Mouse (Mus musculus) intestine, postnatal 0 days (tissue): Measurements from ENCODE around the gene Rabl3. TPM values are rescaled to one million over a fixed set of nuclear protein-coding genes. Genes with fewer than 3 reads are reported as not detected.

Source experiments
- ATAC-seq: fragments of 200-750 bp; cut with Nextera tagmentation; 2 replicates; pipeline ENCODE4 v1.8.0; 2017; ENCODE audit warnings: mild to moderate bottlenecking, moderate TSS enrichment, moderate library complexity
- H3K27ac ChIP-seq: fragments of 300-500 bp; sonication (generic); 2 replicates; pipeline ENCODE4 v1.5.1; 2014; ENCODE audit warnings: mild to moderate bottlenecking, low read depth, low read length, moderate library complexity
- H3K27me3 ChIP-seq: fragments of 300-500 bp; sonication (generic); replicated peaks from 2 replicates; pipeline ENCODE4 v1.6.1; 2014; ENCODE audit warnings: low read length, mixed read lengths; ENCODE audit not compliant: control insufficient read depth, insufficient read depth
- H3K36me3 ChIP-seq: fragments of 300-500 bp; sonication (generic); 2 replicates; pipeline ENCODE4 v1.6.1; 2014; ENCODE audit warnings: mild to moderate bottlenecking, moderate library complexity; ENCODE audit not compliant: control insufficient read depth, insufficient read depth
- H3K4me1 ChIP-seq: fragments of 300-500 bp; sonication (generic); replicated peaks from 2 replicates; pipeline ENCODE4 v1.6.1; 2014; ENCODE audit warnings: antibody characterized with exemption, low read length, mixed read lengths; ENCODE audit not compliant: control insufficient read depth, insufficient read depth
- H3K4me2 ChIP-seq: fragments of 300-500 bp; sonication (generic); replicated peaks from 2 replicates; pipeline ENCODE4 v1.6.1; 2014; ENCODE audit warnings: low read depth, mild to moderate bottlenecking, moderate library complexity
- H3K4me3 ChIP-seq: fragments of 300-500 bp; sonication (generic); 2 replicates; pipeline ENCODE4 v1.5.1; 2014; ENCODE audit warnings: low read depth, low read length
- H3K9ac ChIP-seq: fragments of 300-500 bp; sonication (generic); 2 replicates; pipeline ENCODE4 v1.6.1; 2014; ENCODE audit warnings: mild to moderate bottlenecking, low read depth, low read length
- H3K9me3 ChIP-seq: fragments of 300-500 bp; sonication (generic); 2 replicates; pipeline ENCODE4 v1.6.1; 2016; ENCODE audit warnings: mixed run types; ENCODE audit not compliant: control insufficient read depth
- CTCF ChIP-seq: sonication (generic); IDR thresholded peaks from 2 replicates; pipeline ENCODE4 v1.5.1; 2016; ENCODE audit warnings: low read depth, mild to moderate bottlenecking, control low read depth, antibody characterized with exemption, moderate library complexity
- WGBS: fragments of 180-500 bp; shearing (Covaris S2); extraction: QIAGEN DNeasy Blood & Tissue Kit; methylation state at CpG from one replicate; pipeline ENCODE4 v1.1.7; 2014; 5-methylcytosine and 5-hydroxymethylcytosine counted together
- polyA plus RNA-seq: library from polyadenylated mRNA; unstranded; fragments of >200 nt; fragmentation: Nextera tagmentation; extraction: Ambion mirVana; gene quantifications from 2 replicates; pipeline ENCODE4 v1.2.1, GENCODE M21; 2015

Rabl3 gene
- polyA plus RNA-seq, 1 experiment from 2014 or later = 25.6 TPM

DNA sequence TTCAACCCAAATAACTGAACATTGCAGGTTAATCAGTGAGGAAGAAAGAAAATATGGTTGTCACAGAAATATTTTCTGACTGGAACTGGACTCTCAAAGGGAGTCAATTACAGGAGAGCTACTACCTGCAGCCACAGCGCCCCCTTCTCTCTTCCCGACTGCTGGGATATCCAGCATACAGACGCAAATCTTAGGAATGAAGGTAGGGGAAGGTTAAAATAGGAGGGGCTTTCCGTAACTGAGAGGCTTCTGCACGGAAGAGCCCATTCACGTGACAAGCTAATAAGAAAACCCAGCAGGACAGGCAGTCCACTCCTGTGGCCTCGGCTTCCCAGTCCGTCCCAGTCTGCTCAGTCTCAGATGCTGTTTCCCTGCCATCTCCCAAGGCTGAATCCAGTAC is 25.0 kb upstream of the Rabl3 start:
- no peak for TF ChIP-seq CTCF
- Histone ChIP-seq H3K4me1 (no peaks in the 10 kb centered on the region), H3K9ac (no peak overlapping the region), H3K27ac (no peak overlapping the region), H3K4me2 (no peak overlapping the region), H3K27me3 (no peaks in the 10 kb centered on the region), H3K36me3 (peaks cover 22% of the 10 kb centered on the region), H3K9me3 (no peaks in the 10 kb centered on the region), H3K4me3 (no peak overlapping the region)
- ATAC-seq = no peak
- 85% methylated on average over 8 of the region's 8 CpGs for WGBS

DNA sequence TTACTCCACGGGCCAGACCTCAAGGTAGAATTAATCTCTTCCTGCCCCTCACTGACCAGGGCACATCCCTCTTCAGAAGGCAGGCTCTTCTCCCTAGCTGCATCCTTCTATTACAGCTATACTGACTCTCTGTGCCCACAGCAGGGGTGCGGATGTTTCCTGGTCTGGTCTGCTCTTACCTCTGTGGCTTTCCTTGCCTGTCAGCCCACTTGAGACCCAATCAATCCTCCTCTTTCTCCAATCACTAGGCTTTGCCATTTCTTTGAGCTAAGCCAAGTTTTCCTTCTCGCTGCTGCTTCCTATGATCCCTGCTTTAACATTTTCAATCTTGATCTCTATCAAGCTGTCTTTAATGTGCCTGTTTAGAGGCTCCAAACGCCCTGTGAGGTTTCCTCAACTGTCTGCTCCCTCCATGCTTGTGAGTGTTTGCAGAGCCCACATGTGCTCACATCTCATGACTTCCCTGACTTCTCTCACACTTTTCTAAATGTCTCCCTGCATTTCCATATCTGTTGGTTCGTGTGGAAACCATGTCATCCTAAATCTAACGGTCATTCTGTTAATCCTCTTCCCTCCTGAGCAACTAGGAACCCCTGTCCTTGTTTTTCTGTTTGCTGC is 23.2 kb upstream of the Rabl3 start:
- 85% methylated on average over 6 of the region's 6 CpGs for WGBS
- no peak overlapping the region for H3K27ac ChIP-seq
- no peak for ATAC-seq

DNA sequence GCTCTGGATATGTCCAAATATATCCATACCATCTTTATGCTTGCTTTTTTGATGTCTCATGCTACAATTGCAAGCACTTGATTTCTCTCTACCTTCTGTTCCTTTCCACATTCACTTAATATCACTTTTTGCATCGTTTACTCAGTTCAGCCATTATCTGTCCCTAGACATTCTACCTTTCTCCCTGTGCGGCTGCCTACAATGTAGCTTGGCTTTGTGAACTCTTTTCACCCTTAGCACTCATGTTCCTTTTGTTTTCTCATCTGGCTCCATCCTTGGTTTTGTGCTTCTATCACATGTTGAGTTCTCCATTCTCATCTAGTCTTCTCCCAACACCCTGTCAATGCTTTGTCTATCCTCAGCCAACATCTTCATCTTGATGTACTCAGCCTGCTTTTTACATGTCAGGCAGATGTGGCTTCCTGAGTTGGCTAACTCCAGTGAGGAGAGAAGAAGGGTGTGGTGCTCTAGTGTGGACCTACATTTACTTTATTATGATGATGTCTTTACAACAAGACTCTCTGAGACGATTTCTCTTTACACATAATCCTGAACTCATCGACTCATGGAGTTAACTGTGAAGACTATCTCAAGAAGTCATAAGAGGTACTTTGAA is 22.0 kb upstream of the Rabl3 start:
- Histone ChIP-seq H3K4me2 (no peak overlapping the region), H3K36me3 (peaks cover 27% of the 10 kb centered on the region), H3K4me1 (no peaks in the 10 kb centered on the region), H3K9me3 (no peaks in the 10 kb centered on the region), H3K27ac (no peak overlapping the region), H3K9ac (no peak overlapping the region), H3K27me3 (no peaks in the 10 kb centered on the region), H3K4me3 (no peak overlapping the region)
- TF ChIP-seq CTCF = no peak
- no peak for ATAC-seq
- 87% methylated on average over 4 of the region's 4 CpGs for WGBS

More for the DNA sequence above, 23.2 kb upstream of the Rabl3 start:
- H3K4me2 ChIP-seq = no peak overlapping the region
- no peaks in the 10 kb centered on the region for H3K27me3 ChIP-seq
- no peak for TF ChIP-seq CTCF
- no peak overlapping the region for H3K4me3 ChIP-seq
- no peaks in the 10 kb centered on the region for H3K4me1 ChIP-seq
- H3K9me3 ChIP-seq = no peaks in the 10 kb centered on the region
- peaks cover 25% of the 10 kb centered on the region for H3K36me3 ChIP-seq
- no peak overlapping the region for H3K9ac ChIP-seq

DNA sequence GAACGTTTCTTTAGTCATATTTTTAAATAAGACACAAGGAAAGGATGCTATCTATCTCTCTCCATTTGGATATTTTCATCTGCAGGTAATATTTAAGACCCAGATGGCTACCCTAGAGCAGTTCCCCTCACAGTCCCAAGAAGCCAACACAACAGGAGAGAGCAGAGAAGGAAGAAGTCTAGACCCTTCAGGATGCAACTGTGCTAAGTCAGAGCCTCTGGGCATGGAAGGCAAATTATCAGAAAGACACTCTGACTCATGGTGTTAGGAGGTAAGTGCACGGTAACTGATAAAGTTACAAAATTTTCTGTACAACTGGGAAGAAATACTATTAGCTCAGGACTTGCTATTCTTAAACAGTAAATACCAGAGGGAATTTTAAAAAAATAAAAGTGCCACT is 21.0 kb upstream of the Rabl3 start:
- Histone ChIP-seq H3K9ac (no peak overlapping the region), H3K4me3 (no peak overlapping the region), H3K36me3 (peaks cover 32% of the 10 kb centered on the region), H3K27me3 (no peaks in the 10 kb centered on the region), H3K4me1 (no peaks in the 10 kb centered on the region), H3K4me2 (no peak overlapping the region), H3K9me3 (no peaks in the 10 kb centered on the region), H3K27ac (no peak overlapping the region)
- WGBS = 78% methylated on average over 2 of the region's 2 CpGs
- no peak for ATAC-seq
- TF ChIP-seq CTCF = no peak

DNA sequence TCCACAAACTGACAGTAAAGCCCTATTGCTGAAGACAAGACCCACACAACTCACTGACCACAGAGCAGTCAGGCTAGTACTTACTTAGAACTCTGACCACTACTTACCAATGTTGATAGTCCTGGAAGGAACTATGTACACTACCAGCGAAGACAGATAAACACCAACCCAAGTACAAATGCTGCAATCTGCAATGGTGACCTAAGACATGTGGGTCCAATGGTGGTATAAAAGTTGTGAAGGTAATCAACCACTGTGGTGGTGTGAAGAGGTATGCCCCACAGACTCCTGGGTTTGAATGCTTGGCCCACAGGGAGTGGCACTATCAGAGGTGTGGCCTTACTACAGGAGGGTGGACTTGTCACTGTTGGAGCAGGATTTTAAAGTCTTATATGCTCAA is 20.0 kb upstream of the Rabl3 start:
- Histone ChIP-seq H3K4me2 (no peak overlapping the region), H3K9me3 (no peaks in the 10 kb centered on the region), H3K36me3 (peaks cover 38% of the 10 kb centered on the region), H3K4me3 (no peak overlapping the region), H3K27me3 (no peaks in the 10 kb centered on the region), H3K9ac (no peak overlapping the region), H3K4me1 (no peaks in the 10 kb centered on the region), H3K27ac (peak overlapping the region; percentile 7; the same call in 1 of the 2 replicates)
- 78% methylated on average over 1 of the region's 1 CpGs for WGBS
- ATAC-seq = no peak
- TF ChIP-seq CTCF = no peak

DNA sequence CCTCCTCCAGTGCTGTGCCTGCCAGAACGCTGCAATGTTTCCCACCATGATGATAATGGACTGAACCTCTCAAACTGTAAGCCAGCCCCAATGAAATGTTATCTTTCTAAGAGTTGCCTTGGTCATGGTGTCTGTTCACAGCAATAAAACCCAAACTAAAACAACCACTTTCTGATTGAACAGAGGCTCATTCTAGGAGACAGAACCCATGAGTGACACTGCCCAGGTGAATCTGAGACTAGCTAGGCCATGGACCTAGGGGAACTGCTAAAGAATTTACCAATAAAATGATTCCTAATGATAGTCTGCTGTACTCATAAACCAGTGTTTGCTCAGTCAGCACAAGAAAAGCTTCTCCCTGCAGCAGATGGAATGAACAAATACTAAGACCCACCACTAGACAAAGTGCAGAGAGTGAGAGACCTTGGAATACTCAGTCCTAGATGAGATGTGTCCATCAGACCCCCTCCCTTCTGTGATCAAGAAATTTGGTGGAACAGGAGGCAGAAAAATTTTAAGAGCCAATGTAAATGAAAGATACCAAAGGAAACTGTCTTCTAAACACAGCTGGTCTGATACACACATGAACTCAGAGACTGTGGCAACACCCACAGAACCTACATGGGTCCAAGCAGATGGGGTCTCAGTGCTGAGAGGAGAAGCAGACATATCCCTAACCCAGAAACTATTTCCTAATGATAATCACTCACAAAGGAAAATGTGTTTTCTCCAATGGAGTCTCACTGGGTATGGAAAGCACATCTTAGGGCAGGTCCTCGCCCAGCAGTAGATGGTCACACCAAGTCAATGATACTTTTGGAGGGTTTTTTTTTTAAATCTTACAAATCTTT is 19.3 kb upstream of the Rabl3 start:
- no peak for TF ChIP-seq CTCF
- 97% methylated on average over 2 of the region's 2 CpGs for WGBS
- peaks cover 38% of the 10 kb centered on the region for H3K36me3 ChIP-seq

More for the DNA sequence above, 19.3 kb upstream of the Rabl3 start:
- no peak overlapping the region for H3K9ac ChIP-seq
- H3K4me2 ChIP-seq = no peak overlapping the region
- no peaks in the 10 kb centered on the region for H3K9me3 ChIP-seq
- H3K27ac ChIP-seq = no peak overlapping the region
- no peaks in the 10 kb centered on the region for H3K4me1 ChIP-seq
- no peaks in the 10 kb centered on the region for H3K27me3 ChIP-seq
- no peak overlapping the region for H3K4me3 ChIP-seq
- ATAC-seq = no peak
